11 mouse cellular contexts compared by ENCODE assay signal in the genomic region with DNA sequence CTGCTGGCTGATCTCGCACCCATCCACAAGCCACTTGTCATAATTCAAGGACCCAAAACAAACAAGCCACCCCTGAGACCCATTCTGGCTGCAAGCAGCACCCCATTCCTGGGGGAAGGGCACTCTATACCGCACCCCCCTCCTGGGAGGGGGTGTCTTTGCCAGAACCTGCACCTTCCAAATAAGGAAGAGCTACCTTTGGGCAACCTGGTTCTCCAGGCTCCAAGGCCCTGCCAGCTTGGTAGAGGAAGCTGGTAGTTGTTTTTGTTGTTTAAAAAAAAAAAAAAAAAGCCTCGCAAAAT. TPM values are rescaled to one million over a fixed set of nuclear protein-coding genes. Genes with fewer than 3 reads are reported as not detected.
A peak's percentile ranks its signal among the peaks of the same experiment; 100 is the strongest.
DNase-seq lines count a peak whose midpoint lies in the region; ATAC-seq and TF ChIP-seq lines count a peak whose summit lies in the region.
"Had no signal": no experiment of that assay in that cellular context is flagged by ENCODE, and none has a peak within 500 bp of the region (broad histone marks: within the 10 kb centered on the region; RNA-seq: fewer than 3 reads in every experiment).

No protein-coding gene starts in this region.

- peaks cover 44% of the 10 kb centered on the region for H3K27me3 ChIP-seq in embryonic facial prominence, embryonic 10.5 days (replicated peaks; ENCODE audit: low read depth, poor library complexity, severe bottlenecking)
- H3K27me3 ChIP-seq in forebrain, postnatal 0 days (ENCODE audit: insufficient read depth, low read length) = no peaks in the 10 kb centered on the region
- no peaks in the 10 kb centered on the region for H3K27me3 ChIP-seq in midbrain, embryonic 14.5 days (ENCODE audit: control insufficient read depth, insufficient read depth, low read length)

- DNase-seq in left cerebral cortex, adult 18-20 months (ENCODE audit: low spot score in 2 of 2) = peak; percentile 21 to 31
- no peak for DNase-seq in left cerebral cortex, postnatal 36 days (ENCODE audit: low spot score in 2 of 2)
- no peak for DNase-seq in embryonic facial prominence, embryonic 10.5 days (ENCODE audit: low spot score)
- DNase-seq in forebrain, postnatal 0 days = peak; percentile 53
- DNase-seq in midbrain, embryonic 14.5 days = peak; percentile 22
- no peak for DNase-seq in B cell, adult 2 months
- no peak for DNase-seq in gastrocnemius, postnatal 25 days
- DNase-seq in T-cell, adult 2 months (ENCODE audit: low spot score) = no peak
- DNase-seq: gastrocnemius, postnatal 36 days; thymus, adult 2 months had no signal

- H3K9ac ChIP-seq in forebrain, postnatal 0 days = peak overlapping the region; percentile 91
- H3K9ac ChIP-seq in midbrain, embryonic 14.5 days (replicated peaks; ENCODE audit: low read length) = peak overlapping the region; percentile 91

- peak overlapping the region; percentile 71 for H3K4me3 ChIP-seq in embryonic facial prominence, embryonic 10.5 days
- H3K4me3 ChIP-seq in forebrain, postnatal 0 days (ENCODE audit: low read depth, low read length) = peak overlapping the region; percentile 68
- H3K4me3 ChIP-seq in midbrain, embryonic 14.5 days (replicated peaks; ENCODE audit: low read depth, low read length) = peak overlapping the region; percentile 77

- peak overlapping the region; percentile 78 for H3K4me2 ChIP-seq in forebrain, postnatal 0 days (ENCODE audit: low read depth)
- H3K4me2 ChIP-seq in midbrain, embryonic 14.5 days (ENCODE audit: low read length) = peak overlapping the region; percentile 88

- H3K4me1 ChIP-seq in embryonic facial prominence, embryonic 10.5 days = peaks cover 21% of the 10 kb centered on the region
- H3K4me1 ChIP-seq in forebrain, postnatal 0 days (ENCODE audit: insufficient read depth) = peaks cover 14% of the 10 kb centered on the region
- peaks cover 17% of the 10 kb centered on the region for H3K4me1 ChIP-seq in midbrain, embryonic 14.5 days (ENCODE audit: control insufficient read depth, insufficient read depth, low read length)

- 48% methylated on average over 3 of the region's 3 CpGs for WGBS in embryonic facial prominence, embryonic 10.5 days
- WGBS in forebrain, postnatal 0 days = 38% methylated on average over 3 of the region's 3 CpGs
- 42% methylated on average over 3 of the region's 3 CpGs for WGBS in midbrain, embryonic 14.5 days

- intact Hi-C loops in left cerebral cortex, postnatal 36 days (cut with DNase I) = loop anchor here (5.0 kb wide), 1 partner anchor 37 kb away; no protein-coding TSS in a partner anchor

- TF ChIP-seq CTCF in forebrain, postnatal 0 days (IDR thresholded peaks at IDR 0.05; ENCODE audit: low read depth) = no peak

- no peak overlapping the region for H3K27ac ChIP-seq in embryonic facial prominence, embryonic 10.5 days (replicated peaks)
- H3K27ac ChIP-seq in forebrain, postnatal 0 days (ENCODE audit: low read depth, low read length) = peak overlapping the region; percentile 98
- H3K27ac ChIP-seq in midbrain, embryonic 14.5 days (replicated peaks; ENCODE audit: low read depth, low read length) = peak overlapping the region; percentile 96

- no peaks in the 10 kb centered on the region for H3K36me3 ChIP-seq in embryonic facial prominence, embryonic 10.5 days (replicated peaks)
- H3K36me3 ChIP-seq in forebrain, postnatal 0 days (ENCODE audit: insufficient read depth) = no peaks in the 10 kb centered on the region
- H3K36me3 ChIP-seq in midbrain, embryonic 14.5 days (ENCODE audit: control insufficient read depth, insufficient read depth, low read length) = no peaks in the 10 kb centered on the region

- no peaks in the 10 kb centered on the region for H3K9me3 ChIP-seq in embryonic facial prominence, embryonic 10.5 days
- no peaks in the 10 kb centered on the region for H3K9me3 ChIP-seq in forebrain, postnatal 0 days (ENCODE audit: low read length)
- no peaks in the 10 kb centered on the region for H3K9me3 ChIP-seq in midbrain, embryonic 14.5 days (ENCODE audit: control insufficient read depth, low read length)

- no peak for ATAC-seq in forebrain, postnatal 0 days
- ATAC-seq in midbrain, embryonic 14.5 days (ENCODE audit: low FRiP score, low TSS enrichment) = no peak
- ATAC-seq: intestine, postnatal 0 days had no signal

RNA-seq across cellular contexts. Expression of gene Prkcz, which starts 16.9 kb away (rescaled TPM):
- total RNA-seq in left cerebral cortex, adult 18-20 months (2021) = 100 to 1,000 TPM; 216 to 223 TPM
- total RNA-seq in left cerebral cortex, postnatal 36 days (2021) = 100 to 1,000 TPM; 224 to 236 TPM
- polyA plus RNA-seq in embryonic facial prominence, embryonic 10.5 days (2016; fragmentation: Nextera tagmentation; extraction: Ambion mirVana) = 12.4 and 13.7 TPM in 2 replicates
- 92.5 and 108 TPM in 2 replicates for total RNA-seq in forebrain, postnatal 0 days (2014; rRNA removed)
- polyA plus RNA-seq in forebrain, postnatal 0 days (2015; fragmentation: Nextera tagmentation; extraction: Ambion mirVana) = 98.9 and 103 TPM in 2 replicates
- polyA plus RNA-seq in midbrain, embryonic 14.5 days (2014; fragmentation: Nextera tagmentation; extraction: Ambion mirVana) = 65.4 and 68.5 TPM in 2 replicates
- 1 to 10 TPM; 1.5 to 3.8 TPM for total RNA-seq in gastrocnemius, postnatal 25 days (2021)

RNA-seq across cellular contexts. Expression of gene Gabrd, which starts 53.7 kb away (rescaled TPM):
- total RNA-seq in left cerebral cortex, adult 18-20 months (2021) = 10 to 100 TPM; 77.5 to 84.7 TPM
- 10 to 100 TPM; 69.6 to 79.8 TPM for total RNA-seq in left cerebral cortex, postnatal 36 days (2021)
- polyA plus RNA-seq in embryonic facial prominence, embryonic 10.5 days (2016; fragmentation: Nextera tagmentation; extraction: Ambion mirVana) = not detected in 2 replicates
- total RNA-seq in forebrain, postnatal 0 days (2014; rRNA removed) = 6.1 and 7.1 TPM in 2 replicates
- 3.8 and 5.1 TPM in 2 replicates for polyA plus RNA-seq in forebrain, postnatal 0 days (2015; fragmentation: Nextera tagmentation; extraction: Ambion mirVana)
- 0.19 TPM in 1 of 2 replicates, not detected in the other for polyA plus RNA-seq in midbrain, embryonic 14.5 days (2014; fragmentation: Nextera tagmentation; extraction: Ambion mirVana)
- total RNA-seq in gastrocnemius, postnatal 25 days (2021) = 1 to 10 TPM in 1 of 2 experiments, under 1 TPM in 1; 0.56 to 1.3 TPM

Comparison
In these comparisons a context has a peak if more than half of its experiments do, and no peak if none do; other contexts are left out.
1. DNase-seq: peak in left cerebral cortex, adult 18-20 months (2 of 2), forebrain, postnatal 0 days (single experiment) and midbrain, embryonic 14.5 days (single experiment); none in left cerebral cortex, postnatal 36 days (0 of 2), embryonic facial prominence, embryonic 10.5 days (single experiment), B cell, adult 2 months (0 of 2), gastrocnemius, postnatal 25 days (single experiment) and T-cell, adult 2 months (single experiment).
2. RNA of gene Prkcz, which starts 16.9 kb away (total RNA-seq): 224 to 236 TPM in left cerebral cortex, postnatal 36 days, 216 to 223 TPM in left cerebral cortex, adult 18-20 months and 92.5 to 108 TPM in forebrain, postnatal 0 days; 1.5 to 3.8 TPM in gastrocnemius, postnatal 25 days; every median in the first group is over 10 times any median in the second.
3. Peak in every context shown above with its lines, with median percentiles within 50 percentile points of each other: H3K4me3 ChIP-seq.